Mouse (Mus musculus) kidney, embryonic 14.5 days (tissue): ENCODE measurements at regions not wholly inside any gene's neighbourhood (a gene's known extent, or its start where the extent isn't known, plus 50 kb on each side); places are given as distances from the start of the nearest gene placed in this dataset.

Source experiments
- ATAC-seq: fragments of 200-750 bp; cut with Nextera tagmentation; 2 replicates; pipeline ENCODE4 v1.8.0; 2017; ENCODE audit warnings: moderate number of reproducible peaks, mild to moderate bottlenecking, moderate TSS enrichment, moderate library complexity; ENCODE audit not compliant: low FRiP score, low TSS enrichment
- H3K27ac ChIP-seq: fragments of 300-500 bp; sonication (generic); 2 replicates; pipeline ENCODE4 v1.5.1; 2014; ENCODE audit warnings: low read depth, mild to moderate bottlenecking, low read length, moderate library complexity, mixed read lengths
- H3K27me3 ChIP-seq: fragments of 300-500 bp; sonication (generic); 2 replicates; pipeline ENCODE4 v1.6.1; 2014; ENCODE audit warnings: mild to moderate bottlenecking, low read length; ENCODE audit not compliant: control insufficient read depth, insufficient read depth
- H3K36me3 ChIP-seq: fragments of 300-500 bp; sonication (generic); 2 replicates; pipeline ENCODE4 v1.6.1; 2014; ENCODE audit warnings: low read length, mixed read lengths; ENCODE audit not compliant: control insufficient read depth, insufficient read depth
- H3K4me1 ChIP-seq: fragments of 300-500 bp; sonication (generic); 2 replicates; pipeline ENCODE4 v1.6.1; 2014; ENCODE audit warnings: low read length, mixed read lengths; ENCODE audit not compliant: control insufficient read depth, insufficient read depth
- H3K4me2 ChIP-seq: fragments of 300-500 bp; sonication (generic); replicated peaks from 2 replicates; pipeline ENCODE4 v1.6.1; 2014; ENCODE audit warnings: low read depth, mild to moderate bottlenecking, low read length
- H3K4me3 ChIP-seq: fragments of 300-500 bp; sonication (generic); 2 replicates; pipeline ENCODE4 v1.5.1; 2014; ENCODE audit warnings: mild to moderate bottlenecking, low read length
- H3K9ac ChIP-seq: fragments of 300-500 bp; sonication (generic); 2 replicates; pipeline ENCODE4 v1.6.1; 2014; ENCODE audit warnings: low read depth, mild to moderate bottlenecking, low read length, moderate library complexity
- H3K9me3 ChIP-seq: fragments of 300-500 bp; sonication (generic); 2 replicates; pipeline ENCODE4 v1.6.1; 2016; ENCODE audit warnings: low read length; ENCODE audit not compliant: control insufficient read depth
- WGBS: fragments of 180-500 bp; shearing (Covaris S2); extraction: QIAGEN DNeasy Blood & Tissue Kit; methylation state at CpG from one replicate; pipeline ENCODE4 v1.1.7; 2014; 5-methylcytosine and 5-hydroxymethylcytosine counted together

- no peaks in the 10 kb centered on the region for H3K36me3 ChIP-seq
- H3K9me3 ChIP-seq, result no peaks in the 10 kb centered on the region
- H3K27me3 ChIP-seq, result no peaks in the 10 kb centered on the region
- H3K4me3 ChIP-seq, result no peak overlapping the region
- H3K4me2 ChIP-seq, result no peak overlapping the region
- no peak overlapping the region for H3K9ac ChIP-seq
- H3K27ac ChIP-seq, result no peak overlapping the region
- no peaks in the 10 kb centered on the region for H3K4me1 ChIP-seq
- ATAC-seq, result no peak
Observed at GRCm38 (mm10) chr5:58184616-58185015, 466.8 kb downstream of the Pcdh7 start.

GRCm38 (mm10) chr5:58207527-58207926, 489.8 kb downstream of the Pcdh7 start:
- peak; percentile 94 for ATAC-seq
- Histone ChIP-seq H3K27ac (no peak overlapping the region), H3K4me1 (no peaks in the 10 kb centered on the region), H3K36me3 (no peaks in the 10 kb centered on the region), H3K27me3 (no peaks in the 10 kb centered on the region), H3K4me2 (no peak overlapping the region), H3K4me3 (no peak overlapping the region), H3K9ac (no peak overlapping the region), H3K9me3 (no peaks in the 10 kb centered on the region)

GRCm38 (mm10) chr5:58227137-58227536, 509.4 kb downstream of the Pcdh7 start:
- Histone ChIP-seq H3K36me3 (no peaks in the 10 kb centered on the region), H3K27ac (no peak overlapping the region), H3K4me3 (no peak overlapping the region), H3K27me3 (no peaks in the 10 kb centered on the region), H3K4me1 (no peaks in the 10 kb centered on the region), H3K9ac (no peak overlapping the region), H3K9me3 (no peaks in the 10 kb centered on the region), H3K4me2 (no peak overlapping the region)
- WGBS, result 86% methylated on average over 4 of the region's 4 CpGs
- ATAC-seq, result no peak

- ATAC-seq, result 0 out of 2 replicates have a peak, but pooled peaks have one; percentile 28
- WGBS, result 33% methylated on average over 3 of the region's 3 CpGs
- H3K9me3 ChIP-seq, result peaks cover 4% of the 10 kb centered on the region; the same call in 1 of the 2 replicates
Observed at GRCm38 (mm10) chr5:58228726-58229125, 511.0 kb downstream of the Pcdh7 start.

More at GRCm38 (mm10) chr5:58228726-58229125, 511.0 kb downstream of the Pcdh7 start:
- Histone ChIP-seq H3K27me3 (no peaks in the 10 kb centered on the region), H3K4me2 (no peak overlapping the region), H3K27ac (no peak overlapping the region), H3K9ac (no peak overlapping the region), H3K4me1 (no peaks in the 10 kb centered on the region), H3K4me3 (no peak overlapping the region), H3K36me3 (no peaks in the 10 kb centered on the region)
